Mouse (Mus musculus) myocyte (in vitro differentiated cells): ENCODE measurements at regions not wholly inside any gene's neighbourhood (a gene's known extent, or its start where the extent isn't known, plus 50 kb on each side); places are given as distances from the start of the nearest gene placed in this dataset.

Experiments used
- E2F4 ChIP-seq: IDR thresholded peaks from one replicate; pipeline ENCODE4 v1.6.1; 2011; ENCODE audit warnings: mild to moderate bottlenecking, control low read depth, moderate library complexity; ENCODE audit not compliant: insufficient read depth
- MAX ChIP-seq: IDR thresholded peaks from one replicate; pipeline ENCODE4 v1.6.1; 2011; ENCODE audit warnings: low read depth, mild to moderate bottlenecking, control low read depth
- MYOD1 ChIP-seq, 3 experiments: IDR thresholded peaks; one replicate each; pipeline ENCODE4 v1.6.1; 2011; ENCODE audit warnings: control low read depth in 2 of 3, low read depth in 2 of 3, mild to moderate bottlenecking in 2 of 3, moderate library complexity in 1 of 3; ENCODE audit not compliant: insufficient read length in 2 of 3, control insufficient read depth in 1 of 3
- MYOG ChIP-seq, 3 experiments: IDR thresholded peaks; one replicate each; pipeline ENCODE4 v1.6.1; 2011; ENCODE audit warnings: control low read depth in 2 of 3, low read depth in 2 of 3, mild to moderate bottlenecking in 2 of 3; ENCODE audit not compliant: insufficient read length in 2 of 3, control insufficient read depth in 1 of 3, insufficient read depth in 1 of 3
- POLR2A ChIP-seq: IDR thresholded peaks from one replicate; pipeline ENCODE4 v1.6.1; 2011; ENCODE audit warnings: low read depth, mild to moderate bottlenecking, control low read depth, moderate library complexity; ENCODE audit not compliant: insufficient read length
- POLR2AphosphoS2 ChIP-seq: IDR thresholded peaks from one replicate; pipeline ENCODE4 v1.6.1; 2011; ENCODE audit warnings: low read depth, control low read depth; ENCODE audit not compliant: insufficient read length
- REST ChIP-seq: IDR thresholded peaks from one replicate; pipeline ENCODE4 v1.6.1; 2011; ENCODE audit warnings: mild to moderate bottlenecking, control low read depth, moderate library complexity; ENCODE audit not compliant: insufficient read depth, insufficient read length
- USF1 ChIP-seq: IDR thresholded peaks from one replicate; pipeline ENCODE4 v1.6.1; 2011; ENCODE audit warnings: low read depth, mild to moderate bottlenecking, control low read depth, moderate library complexity

DNA sequence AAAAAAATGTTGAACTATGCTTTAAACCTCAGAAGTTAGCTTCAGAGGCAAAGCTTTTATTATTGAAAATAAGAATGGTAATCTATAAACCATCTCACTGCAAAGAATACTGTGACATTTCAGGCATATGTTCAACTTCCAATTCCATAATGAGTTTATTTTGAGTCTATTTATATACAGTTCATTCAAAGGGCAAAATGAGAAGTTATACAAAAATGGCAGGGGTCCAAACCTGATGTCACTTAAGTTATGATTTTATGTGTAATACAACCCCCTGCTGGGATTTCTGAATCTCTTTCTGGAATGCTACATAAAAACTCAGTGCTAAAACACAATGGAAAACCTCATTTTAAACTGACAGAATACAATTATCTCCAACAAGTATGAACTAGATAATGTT is 184.0 kb downstream of the 1700017N19Rik start:
- no peak for TF ChIP-seq POLR2A
- no peak for TF ChIP-seq POLR2AphosphoS2
- TF ChIP-seq MAX, result no peak
- no peak for TF ChIP-seq E2F4
- no peak for TF ChIP-seq MYOD1 (IDR thresholded peaks at IDR 0.05; ENCODE audit: control insufficient read depth in 1 of 3, insufficient read length in 2 of 3, low read depth in 2 of 3)
- no peak for TF ChIP-seq MYOG (IDR thresholded peaks at IDR 0.05; ENCODE audit: control insufficient read depth in 1 of 3, insufficient read depth in 1 of 3, insufficient read length in 2 of 3, low read depth in 2 of 3)
- no peak for TF ChIP-seq USF1
- no peak for TF ChIP-seq REST
